Mouse (Mus musculus) large intestine, adult 2 months (tissue): ENCODE results near the gene Tmod4. TPM values are rescaled to one million over a fixed set of nuclear protein-coding genes. Genes with fewer than 3 reads are reported as not detected.
A peak's percentile ranks its signal among the peaks of the same experiment; 100 is the strongest.
"Not testable (repeated sequence)": the region's sequence is repeated elsewhere in the genome, so short reads cannot be mapped to it uniquely, and the experiment has no call there.

Source experiments
- DNase-seq: peaks from one replicate; pipeline ENCODE4 v3.0.0-alpha.2; 2012; ENCODE audit warnings: low read depth, low spot score
- WGBS: fragments of 180-500 bp; shearing (Covaris S2); methylation state at CpG from one replicate; pipeline ENCODE4 v1.1.7; 2018; 5-methylcytosine and 5-hydroxymethylcytosine counted together
- polyA plus RNA-seq: library from polyadenylated mRNA; depleted of rRNA; stranded (reverse); fragments of >200 nt; gene quantifications from 2 replicates; pipeline ENCODE4 v1.2.3, GENCODE M21; 2012; rRNA removed

Tmod4 gene
- polyA plus RNA-seq: 0.71 and 0.73 TPM in 2 replicates

GRCm38 (mm10) chr3:95124246-95124645 lies at the start of gene Tmod4:
Tmod4 (plus strand) TSS chr3:95124476.
- no peak for DNase-seq
- WGBS: 64% methylated on average over 6 of the region's 6 CpGs

- WGBS: 97% methylated on average over 1 of the region's 1 CpGs
- no peak for DNase-seq
Measured at GRCm38 (mm10) chr3:95088071-95088470, 36.2 kb upstream of the Tmod4 start.

GRCm38 (mm10) chr3:95100854-95101253 lies 23.4 kb upstream of the Tmod4 start:
- 36% methylated on average over 2 of the region's 2 CpGs for WGBS
- no peak for DNase-seq

- WGBS: 18% methylated on average over 4 of the region's 4 CpGs
- DNase-seq: no peak
Measured at GRCm38 (mm10) chr3:95105121-95105520, 19.2 kb upstream of the Tmod4 start.

GRCm38 (mm10) chr3:95105586-95106337 lies 18.5 kb upstream of the Tmod4 start:
- WGBS: under 1% methylated on average over 16 of the region's 16 CpGs
- no peak for DNase-seq

- WGBS: 1% methylated on average over 51 of the region's 51 CpGs
- DNase-seq: peak; percentile 99
Measured at GRCm38 (mm10) chr3:95106338-95107117, 17.7 kb upstream of the Tmod4 start, which contains the start of gene Pip5k1a. Pip5k1a (minus strand) TSS chr3:95106930.

- not testable (repeated sequence) for DNase-seq
Measured at GRCm38 (mm10) chr3:95107308-95107707, 17.0 kb upstream of the Tmod4 start.

- WGBS: 57% methylated on average over 2 of the region's 2 CpGs
Measured at GRCm38 (mm10) chr3:95107898-95108297, 16.4 kb upstream of the Tmod4 start.

GRCm38 (mm10) chr3:95110911-95111726 lies 13.2 kb upstream of the Tmod4 start, which contains the start of gene Vps72:
Vps72 (plus strand) TSS chr3:95111022.
- no peak for DNase-seq
- WGBS: under 1% methylated on average over 53 of the region's 54 CpGs

More at GRCm38 (mm10) chr3:95107898-95108297, 16.4 kb upstream of the Tmod4 start:
- no peak for DNase-seq

GRCm38 (mm10) chr3:95112760-95113159 lies 11.5 kb upstream of the Tmod4 start:
- 91% methylated on average over 1 of the region's 1 CpGs for WGBS
- DNase-seq: no peak

GRCm38 (mm10) chr3:95117751-95118150 lies 6.5 kb upstream of the Tmod4 start:
- DNase-seq: no peak
- WGBS: 44% methylated on average over 2 of the region's 2 CpGs

- 65% methylated on average over 6 of the region's 6 CpGs for WGBS
- no peak for DNase-seq
Measured at GRCm38 (mm10) chr3:95121580-95121979, 2.7 kb upstream of the Tmod4 start.

- WGBS: 9% methylated on average over 5 of the region's 5 CpGs
- DNase-seq: no peak
Measured at GRCm38 (mm10) chr3:95124972-95125371, 696 bp downstream of the Tmod4 start.

GRCm38 (mm10) chr3:95129226-95129651 lies 5.0 kb downstream of the Tmod4 start:
- DNase-seq: no peak
- WGBS: 72% methylated on average over 6 of the region's 6 CpGs

GRCm38 (mm10) chr3:95130081-95130480 lies 5.8 kb downstream of the Tmod4 start:
- 88% methylated on average over 5 of the region's 5 CpGs for WGBS
- DNase-seq: no peak

- WGBS: 87% methylated on average over 2 of the region's 2 CpGs
Measured at GRCm38 (mm10) chr3:95132389-95132788, 8.1 kb downstream of the Tmod4 start.

GRCm38 (mm10) chr3:95133176-95133575 lies 8.9 kb downstream of the Tmod4 start:
- WGBS: 45% methylated on average over 11 of the region's 11 CpGs
- no peak for DNase-seq

More at GRCm38 (mm10) chr3:95132389-95132788, 8.1 kb downstream of the Tmod4 start:
- DNase-seq: not testable (repeated sequence)

- DNase-seq: peak; percentile 93
- under 1% methylated on average over 20 of the region's 20 CpGs for WGBS
Measured at GRCm38 (mm10) chr3:95133680-95134101, 9.4 kb downstream of the Tmod4 start, which contains the start of the genes Scnm1 and Lysmd1. Scnm1 (minus strand) TSS chr3:95134011. Lysmd1 (plus strand) TSS chr3:95134088.

- DNase-seq: not testable (repeated sequence)
- no CpG with 5 or more reads among the region's 12 CpGs for WGBS
Measured at GRCm38 (mm10) chr3:95134133-95134532, 9.9 kb downstream of the Tmod4 start.
